8 mouse cellular contexts compared by ENCODE assay signal in the genomic region with DNA sequence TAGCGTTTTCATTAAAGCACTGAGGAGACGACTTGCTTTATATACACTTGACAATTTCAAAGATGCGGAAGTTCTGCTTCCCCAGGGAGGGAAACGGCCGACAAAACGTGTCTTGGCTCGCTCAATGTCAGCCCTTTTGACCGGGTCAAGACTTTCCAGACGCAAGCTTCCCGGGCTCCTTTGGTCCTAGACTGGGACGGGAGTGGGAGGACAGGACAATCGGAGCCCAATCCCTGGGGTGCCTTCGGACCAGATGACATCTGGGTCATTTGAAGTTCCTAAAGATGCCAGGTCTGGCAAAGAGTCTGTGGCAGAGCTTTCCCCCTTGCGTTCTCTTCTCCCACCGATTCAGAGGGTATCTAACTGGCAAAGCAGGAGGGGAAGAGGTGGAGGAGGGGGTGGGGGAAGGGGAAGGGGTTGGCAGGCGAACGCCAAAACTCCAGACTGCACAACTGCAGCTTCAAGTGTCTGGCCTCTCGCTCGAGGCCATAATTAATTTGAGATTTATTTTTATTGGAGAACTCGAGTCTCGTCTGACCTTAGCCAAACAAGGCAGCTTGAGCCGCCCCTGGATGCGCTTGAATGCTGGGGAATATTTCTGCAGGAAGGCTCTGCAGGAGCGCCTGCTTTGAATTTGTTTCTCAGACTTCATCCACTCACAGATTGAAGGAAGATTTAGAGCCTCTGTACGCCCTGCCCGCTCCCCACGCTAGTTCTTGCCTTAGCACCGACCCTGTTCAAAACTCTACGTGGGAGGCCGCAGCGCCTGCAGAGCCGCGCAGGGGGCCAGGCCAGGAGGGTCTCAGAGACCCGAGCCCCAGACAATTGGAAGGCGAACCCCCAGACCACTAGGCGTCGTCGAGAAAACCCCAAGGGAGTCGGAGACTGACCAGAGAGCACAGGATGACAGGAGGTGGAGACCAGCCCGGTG. TPM values are rescaled to one million over a fixed set of nuclear protein-coding genes. Genes with fewer than 3 reads are reported as not detected.
DNase-seq lines count a peak whose midpoint lies in the region; ATAC-seq lines count a peak whose summit lies in the region.

No protein-coding gene starts in this region.

- WGBS in embryonic facial prominence, embryonic 15.5 days, result 2% methylated on average over 40 of the region's 40 CpGs
- 2% methylated on average over 40 of the region's 40 CpGs for WGBS in hindbrain, embryonic 14.5 days
- WGBS in limb, embryonic 15.5 days, result 3% methylated on average over 40 of the region's 40 CpGs
- 2% methylated on average over 40 of the region's 40 CpGs for WGBS in neural tube, embryonic 15.5 days

- H3K27ac ChIP-seq in embryonic facial prominence, embryonic 15.5 days (replicated peaks), result peak overlapping the region; percentile 77
- no peak overlapping the region for H3K27ac ChIP-seq in hindbrain, embryonic 14.5 days
- peak overlapping the region; percentile 93 for H3K27ac ChIP-seq in limb, embryonic 15.5 days
- H3K27ac ChIP-seq in neural tube, embryonic 15.5 days (replicated peaks), result no peak overlapping the region

- no peaks in the 10 kb centered on the region for H3K9me3 ChIP-seq in embryonic facial prominence, embryonic 15.5 days (replicated peaks)
- H3K9me3 ChIP-seq in hindbrain, embryonic 14.5 days (ENCODE audit: control insufficient read depth, low read length), result no peaks in the 10 kb centered on the region
- no peaks in the 10 kb centered on the region for H3K9me3 ChIP-seq in limb, embryonic 15.5 days
- no peaks in the 10 kb centered on the region for H3K9me3 ChIP-seq in neural tube, embryonic 15.5 days (replicated peaks)

- DNase-seq in embryo, embryonic 10 days (ENCODE audit: low spot score), result peak; percentile 61
- peak; percentile 23 for DNase-seq in hindbrain, embryonic 14.5 days (ENCODE audit: low spot score)
- DNase-seq in right cerebral cortex, postnatal 25 days, result no peak
- DNase-seq in left cerebral cortex, adult 11 months (ENCODE audit: low spot score), result no peak

- no peak overlapping the region for H3K9ac ChIP-seq in embryonic facial prominence, embryonic 15.5 days
- 0 out of 2 replicates have a peak overlapping the region, but pooled peaks have one; percentile 11 for H3K9ac ChIP-seq in hindbrain, embryonic 14.5 days
- no peak overlapping the region for H3K9ac ChIP-seq in limb, embryonic 15.5 days
- 0 out of 2 replicates have a peak overlapping the region, but pooled peaks have one; percentile 4 for H3K9ac ChIP-seq in neural tube, embryonic 15.5 days (replicated peaks)

- peak overlapping the region; percentile 18; the same call in 1 of the 2 replicates for H3K4me3 ChIP-seq in embryonic facial prominence, embryonic 15.5 days (replicated peaks)
- H3K4me3 ChIP-seq in hindbrain, embryonic 14.5 days (replicated peaks; ENCODE audit: low read length), result no peak overlapping the region
- H3K4me3 ChIP-seq in limb, embryonic 15.5 days, result peak overlapping the region; percentile 19
- peak overlapping the region; percentile 16 for H3K4me3 ChIP-seq in neural tube, embryonic 15.5 days (replicated peaks)

- H3K27me3 ChIP-seq in embryonic facial prominence, embryonic 15.5 days, result peaks cover 52% of the 10 kb centered on the region
- peaks cover 92% of the 10 kb centered on the region for H3K27me3 ChIP-seq in hindbrain, embryonic 14.5 days (ENCODE audit: control insufficient read depth, insufficient read depth, low read length)
- H3K27me3 ChIP-seq in limb, embryonic 15.5 days, result peaks cover 42% of the 10 kb centered on the region
- peaks cover 80% of the 10 kb centered on the region for H3K27me3 ChIP-seq in neural tube, embryonic 15.5 days (replicated peaks)

- ATAC-seq in embryonic facial prominence, embryonic 15.5 days (ENCODE audit: insufficient number of reproducible peaks, low FRiP score, low TSS enrichment, low read depth), result peak; percentile 5; the same call in 1 of the 2 replicates
- no peak for ATAC-seq in hindbrain, embryonic 14.5 days (ENCODE audit: low FRiP score)
- ATAC-seq in limb, embryonic 15.5 days (ENCODE audit: insufficient number of reproducible peaks, low FRiP score, low TSS enrichment, low read depth), result no peak
- no peak for ATAC-seq in neural tube, embryonic 15.5 days (ENCODE audit: low FRiP score)
- ATAC-seq in monocyte, adult 5-6 weeks (replicated peaks; ENCODE audit: insufficient number of reproducible peaks, low FRiP score, low TSS enrichment, poor library complexity, severe bottlenecking), result no peak

- no peaks in the 10 kb centered on the region for H3K36me3 ChIP-seq in embryonic facial prominence, embryonic 15.5 days
- no peaks in the 10 kb centered on the region for H3K36me3 ChIP-seq in hindbrain, embryonic 14.5 days (replicated peaks; ENCODE audit: control insufficient read depth, insufficient read depth)
- no peaks in the 10 kb centered on the region for H3K36me3 ChIP-seq in limb, embryonic 15.5 days
- H3K36me3 ChIP-seq in neural tube, embryonic 15.5 days, result no peaks in the 10 kb centered on the region

- peak overlapping the region; percentile 45 for H3K4me2 ChIP-seq in embryonic facial prominence, embryonic 15.5 days (replicated peaks)
- H3K4me2 ChIP-seq in hindbrain, embryonic 14.5 days (replicated peaks), result peak overlapping the region; percentile 23
- H3K4me2 ChIP-seq in limb, embryonic 15.5 days, result peak overlapping the region; percentile 53
- H3K4me2 ChIP-seq in neural tube, embryonic 15.5 days, result peak overlapping the region; percentile 43

- peaks cover 84% of the 10 kb centered on the region for H3K4me1 ChIP-seq in embryonic facial prominence, embryonic 15.5 days
- peaks cover 44% of the 10 kb centered on the region for H3K4me1 ChIP-seq in hindbrain, embryonic 14.5 days (replicated peaks; ENCODE audit: control insufficient read depth, insufficient read depth, low read length)
- peaks cover 90% of the 10 kb centered on the region for H3K4me1 ChIP-seq in limb, embryonic 15.5 days
- H3K4me1 ChIP-seq in neural tube, embryonic 15.5 days, result peaks cover 49% of the 10 kb centered on the region

RNA-seq across cellular contexts. Expression of gene Fli1, which starts 2.3 kb away (rescaled TPM):
- polyA plus RNA-seq in embryonic facial prominence, embryonic 15.5 days (2015; fragmentation: Nextera tagmentation; extraction: Ambion mirVana), result 18.2 and 18.7 TPM in 2 replicates
- polyA plus RNA-seq in hindbrain, embryonic 14.5 days (2014; fragmentation: Nextera tagmentation; extraction: Ambion mirVana), result 7.9 and 9.1 TPM in 2 replicates
- 21.3 and 23.4 TPM in 2 replicates for polyA plus RNA-seq in limb, embryonic 15.5 days (2015; fragmentation: Nextera tagmentation; extraction: Ambion mirVana)
- 7.9 and 12.5 TPM in 2 replicates for polyA plus RNA-seq in neural tube, embryonic 15.5 days (2015; fragmentation: Nextera tagmentation; extraction: Ambion mirVana)
- total RNA-seq in monocyte, adult 5-6 weeks (2017), result 94.4 to 137 TPM (median 98.0 TPM) in 3 replicates

Comparison
In these comparisons a context has a peak if more than half of its experiments do, and no peak if none do; other contexts are left out.
1. DNase-seq: peak in embryo, embryonic 10 days (single experiment) and hindbrain, embryonic 14.5 days (single experiment); none in right cerebral cortex, postnatal 25 days (single experiment) and left cerebral cortex, adult 11 months (single experiment).
2. H3K27ac ChIP-seq: peak in embryonic facial prominence, embryonic 15.5 days (single experiment) and limb, embryonic 15.5 days (single experiment); none in hindbrain, embryonic 14.5 days (single experiment) and neural tube, embryonic 15.5 days (single experiment).
3. H3K9ac ChIP-seq: peak in hindbrain, embryonic 14.5 days (single experiment) and neural tube, embryonic 15.5 days (single experiment); none in embryonic facial prominence, embryonic 15.5 days (single experiment) and limb, embryonic 15.5 days (single experiment).
4. Peak in every context shown above with its lines, with median percentiles within 50 percentile points of each other: H3K4me2 ChIP-seq.